Mouse (Mus musculus) fat pad, adult 2 months (tissue): Measurements from ENCODE around the gene Vstm2l.

ENCODE experiments used
- DNase-seq: peaks from one replicate; pipeline ENCODE4 v3.0.0-alpha.2; 2011; ENCODE audit warnings: low read depth, low spot score; ENCODE audit errors: extremely low read depth

Vstm2l gene

DNA sequence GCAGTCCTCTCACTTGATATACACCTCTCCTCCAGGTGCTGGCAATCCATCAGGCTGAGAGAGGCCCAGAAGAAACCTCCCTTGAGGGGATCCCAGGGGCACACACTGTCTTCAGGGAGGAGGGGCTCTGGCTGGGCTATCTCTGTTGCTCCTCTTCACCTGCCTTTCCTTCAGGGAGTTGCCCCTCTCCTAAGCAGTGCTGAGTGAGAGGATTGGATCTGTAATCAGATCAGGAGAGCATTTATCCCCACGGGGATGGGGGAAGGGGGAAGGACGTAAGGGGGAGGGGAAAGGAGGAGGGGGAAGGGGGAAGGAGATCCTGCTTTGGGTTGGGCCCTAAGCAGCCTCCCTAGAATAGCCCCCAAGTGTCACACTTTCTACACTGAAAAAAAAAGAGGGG, 13.4 kb downstream of the Vstm2l start:
- no peak for DNase-seq

DNA sequence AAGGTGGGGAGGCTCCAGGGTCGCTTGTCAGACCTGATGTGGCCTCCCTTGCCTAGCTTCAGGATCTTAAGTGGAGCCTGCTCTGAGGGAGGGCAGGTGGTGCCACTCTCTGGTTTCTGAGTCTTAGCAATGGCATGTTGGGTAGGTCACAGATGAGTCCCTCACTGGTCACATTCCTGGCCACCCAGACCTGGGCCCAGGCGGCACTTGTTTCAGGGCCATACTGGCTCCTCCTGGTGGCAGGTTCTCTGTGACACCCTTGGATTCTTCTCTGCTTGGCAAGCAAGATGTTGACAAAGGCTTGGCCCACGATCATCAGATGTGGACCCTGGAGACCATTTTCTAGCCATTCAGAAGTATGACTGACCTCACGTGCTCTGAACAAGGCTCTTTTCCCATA, 18.2 kb downstream of the Vstm2l start:
- no peak for DNase-seq

DNA sequence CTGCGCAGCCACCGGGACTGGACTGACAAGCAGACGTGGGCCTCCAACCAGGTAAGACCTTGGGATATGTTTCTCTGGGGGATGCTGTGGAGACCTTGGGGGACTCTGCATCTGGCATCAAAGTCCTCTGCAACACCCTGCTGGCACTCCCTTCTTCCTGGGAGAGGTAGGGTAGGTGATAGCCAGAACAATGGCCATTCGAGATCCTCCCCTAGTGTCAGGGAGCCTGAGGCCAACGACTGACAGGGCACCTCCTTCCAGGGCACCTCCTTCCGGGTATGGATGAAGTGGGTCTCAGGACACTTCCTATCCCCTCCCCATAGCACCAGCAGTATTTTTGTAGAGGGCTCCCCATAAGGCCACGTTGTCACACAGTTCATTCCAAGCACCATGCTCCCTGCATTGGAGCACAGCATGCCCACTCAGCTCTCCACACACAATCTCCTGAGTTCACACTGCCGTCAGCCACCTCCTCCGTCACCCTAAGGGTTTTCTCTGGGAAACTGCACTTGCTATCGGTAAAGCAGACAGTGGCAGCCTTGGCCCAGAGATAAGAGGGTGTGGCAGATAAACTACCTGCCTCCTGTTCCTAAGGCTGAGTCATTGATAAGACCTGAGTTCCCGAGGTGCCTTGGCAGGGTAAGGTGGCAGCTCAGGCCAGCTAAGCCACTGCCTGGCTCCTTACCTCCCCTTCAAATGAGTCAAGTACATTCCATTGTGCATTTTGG, 21.2 kb downstream of the Vstm2l start:
- DNase-seq: no peak

DNA sequence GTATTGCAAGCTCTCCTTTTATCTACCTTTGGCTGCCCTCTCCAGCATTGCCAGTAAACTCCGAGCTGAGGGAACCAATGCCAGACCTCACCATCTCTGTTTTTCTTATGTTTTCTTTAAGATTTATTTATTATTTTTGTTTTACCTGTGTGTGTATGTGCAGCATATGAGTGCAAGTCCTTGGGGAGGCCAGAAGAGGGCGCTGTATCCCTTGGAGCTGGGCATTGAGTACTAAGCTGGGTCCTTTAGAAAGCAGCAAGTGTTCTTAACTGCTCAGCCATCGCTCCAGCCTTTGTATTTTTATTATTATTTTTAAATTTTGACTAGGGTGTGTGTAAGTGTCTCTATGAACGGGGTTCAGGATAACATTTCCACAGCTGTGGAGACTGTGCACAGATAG, 22.2 kb downstream of the Vstm2l start:
- DNase-seq: no peak

DNA sequence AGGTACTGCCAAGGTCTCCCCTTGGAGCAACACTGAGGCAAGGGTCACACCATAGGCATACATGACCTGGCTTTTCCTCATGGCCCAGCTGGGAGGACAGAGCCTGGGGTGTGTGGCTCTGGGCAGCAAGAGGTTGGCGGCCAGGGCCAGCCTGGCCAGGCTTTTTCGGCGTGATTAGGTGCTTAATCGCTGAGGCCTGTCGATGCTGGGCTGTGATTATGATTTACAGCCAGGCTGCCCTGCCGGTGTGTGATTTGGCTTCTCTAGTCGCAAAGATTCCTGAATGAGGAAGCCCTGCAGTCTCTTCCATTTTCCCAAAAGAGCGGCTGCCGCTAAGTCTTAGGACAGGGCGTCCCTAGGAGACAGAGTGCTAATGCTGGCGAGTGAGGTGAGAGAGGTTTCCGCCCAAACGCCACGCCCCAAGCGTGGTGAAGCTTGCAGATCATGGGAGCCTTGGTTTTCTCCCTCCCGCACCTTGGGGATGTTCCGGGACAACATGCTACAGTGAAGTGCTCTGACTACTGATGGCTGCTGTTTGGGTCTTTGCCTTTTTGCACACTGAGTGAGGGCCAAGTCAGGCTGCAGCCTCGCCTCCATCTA, 26.2 kb downstream of the Vstm2l start:
- no peak for DNase-seq

DNA sequence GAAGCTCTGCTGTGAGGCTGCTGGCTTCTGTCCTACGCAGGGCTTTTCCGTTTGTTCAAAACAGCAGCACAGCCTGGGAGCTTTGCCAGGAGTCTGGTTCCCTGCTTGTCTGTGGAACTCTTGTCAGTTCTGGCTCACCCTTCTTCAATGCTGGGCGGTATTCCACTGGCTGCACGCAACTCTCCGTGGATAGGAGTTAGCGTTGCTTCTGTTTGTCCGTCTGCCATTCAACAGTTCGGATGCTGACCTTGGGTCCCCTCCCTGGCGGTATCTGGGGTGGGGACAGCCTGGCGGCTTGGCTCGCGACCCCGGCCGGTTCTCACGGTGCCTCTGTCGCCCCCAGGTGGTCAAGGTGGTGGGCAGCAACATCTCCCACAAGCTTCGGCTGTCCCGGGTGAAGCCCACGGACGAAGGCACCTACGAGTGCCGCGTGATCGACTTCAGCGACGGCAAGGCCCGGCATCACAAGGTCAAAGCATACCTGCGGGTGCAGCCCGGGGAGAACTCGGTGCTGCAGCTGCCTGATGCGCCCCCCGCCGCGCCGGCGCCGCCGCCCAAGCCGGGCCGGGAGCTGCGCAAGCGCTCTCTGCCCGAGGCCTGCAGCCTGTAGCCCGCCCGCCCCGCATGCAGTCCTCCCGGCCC, 29.2 kb downstream of the Vstm2l start:
- no peak for DNase-seq

DNA sequence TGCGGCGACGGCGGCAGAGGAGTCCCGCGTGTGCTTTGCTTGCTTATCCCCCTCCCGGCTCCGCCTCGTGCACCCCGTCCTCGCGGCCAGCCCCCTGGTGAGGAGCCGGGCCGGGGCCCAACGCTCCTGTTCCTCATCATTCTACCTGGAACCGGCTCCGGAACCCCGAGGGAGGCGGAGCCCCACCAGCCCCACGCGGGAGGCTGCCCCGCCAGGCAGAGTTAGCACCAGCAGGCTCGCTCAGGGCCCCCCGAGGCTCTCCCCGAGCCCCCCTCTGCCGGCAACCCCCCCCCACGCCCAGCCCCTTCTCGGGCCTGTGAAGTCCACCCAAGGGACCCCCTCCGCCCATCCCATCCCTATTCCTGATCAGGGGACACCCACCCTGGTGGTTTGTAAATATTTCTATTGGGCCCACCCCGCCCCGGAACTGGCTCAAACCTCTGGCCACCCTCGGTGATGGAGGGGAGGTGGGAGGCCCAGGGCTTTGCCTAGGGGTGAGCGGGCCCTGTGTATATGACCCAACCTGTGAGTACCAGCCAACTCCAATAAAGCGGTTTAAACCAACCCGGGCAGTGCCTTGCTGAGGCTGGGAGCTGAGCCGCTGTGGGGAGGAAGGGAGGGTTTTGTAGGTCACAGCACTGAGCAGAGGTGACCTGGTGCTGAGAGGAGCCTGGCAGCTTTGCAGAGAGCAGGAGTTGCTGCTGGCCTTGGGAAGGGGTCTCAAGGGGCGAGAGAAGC, 29.9 kb downstream of the Vstm2l start:
- DNase-seq: no peak

DNA sequence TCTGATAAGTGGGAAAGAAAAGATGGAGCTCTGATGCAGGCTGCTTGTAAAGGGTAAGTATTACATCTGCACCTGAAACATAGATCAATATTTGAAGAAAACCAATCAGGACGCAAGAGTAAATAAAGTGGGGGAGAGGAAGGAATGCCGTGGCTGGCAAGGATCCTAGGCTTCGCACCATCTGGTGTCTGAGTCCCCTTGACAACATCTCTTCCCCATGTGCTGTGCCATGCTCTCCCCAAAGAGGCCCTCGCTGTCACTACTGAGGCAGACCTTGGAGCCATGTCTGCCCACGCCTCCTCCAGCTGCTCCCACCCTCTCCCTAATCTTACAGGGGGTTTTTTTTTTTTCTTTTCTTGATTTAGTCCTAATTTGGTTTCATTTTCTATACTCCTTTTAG, 39.5 kb downstream of the Vstm2l start:
- DNase-seq: no peak

DNA sequence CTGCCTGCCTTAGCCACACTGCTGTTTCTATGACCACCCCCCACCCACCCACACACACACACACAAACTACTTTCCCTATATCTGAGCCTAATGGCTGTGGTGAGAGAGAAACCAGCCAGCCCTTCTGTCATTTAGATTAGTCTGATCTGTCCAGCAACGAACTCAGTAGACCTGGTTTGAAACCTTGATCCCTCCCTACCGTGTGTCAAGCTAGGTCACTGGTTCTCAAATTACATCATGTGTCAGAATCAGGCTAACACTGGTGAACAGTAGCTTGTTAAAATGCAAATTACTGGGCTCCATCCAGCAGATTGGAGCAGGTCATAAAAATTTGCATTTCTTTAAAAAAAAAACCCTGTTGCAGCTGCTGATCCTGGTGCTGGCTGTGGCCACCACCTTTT, 43.3 kb downstream of the Vstm2l start:
- DNase-seq: no peak

DNA sequence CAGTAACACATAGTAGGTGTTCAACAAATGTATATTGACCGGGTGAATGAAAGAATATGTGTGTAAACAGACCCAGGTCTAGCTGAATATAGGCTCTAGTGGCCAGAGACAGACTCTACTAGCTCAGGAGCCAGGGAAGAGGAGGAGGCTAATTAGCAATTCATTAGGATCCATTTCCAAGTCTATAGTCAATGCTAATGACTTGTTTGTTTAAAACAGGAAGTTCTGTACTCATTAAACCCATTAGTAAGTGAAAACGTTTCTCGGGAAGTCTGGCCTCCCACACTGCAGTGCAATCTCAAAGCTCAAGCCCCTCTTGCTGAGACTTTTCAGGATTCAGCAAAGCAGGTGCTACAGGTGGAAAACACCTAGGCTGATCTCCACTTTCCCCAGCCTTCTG, 53.4 kb downstream of the Vstm2l start:
- no peak for DNase-seq

DNA sequence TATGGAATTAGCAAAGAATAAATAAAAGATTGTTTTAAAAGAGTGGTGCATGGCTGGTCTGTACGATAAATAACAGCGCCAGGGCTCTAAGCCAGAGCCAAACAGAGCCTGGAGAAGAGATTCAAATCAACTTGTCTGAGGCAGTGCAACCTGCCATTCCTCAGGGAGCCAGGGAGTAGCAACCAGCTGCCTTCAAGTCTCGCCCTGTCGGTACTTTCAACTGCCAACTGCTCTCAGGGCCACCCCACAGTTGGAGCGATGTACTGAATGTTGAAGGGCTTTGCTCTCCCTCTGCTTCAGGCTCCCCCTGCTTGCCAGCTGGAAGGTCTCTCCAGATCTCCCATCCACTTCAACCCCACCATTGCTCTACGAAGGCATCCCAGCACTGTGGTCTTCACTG, 55.7 kb downstream of the Vstm2l start:
- DNase-seq: no peak

DNA sequence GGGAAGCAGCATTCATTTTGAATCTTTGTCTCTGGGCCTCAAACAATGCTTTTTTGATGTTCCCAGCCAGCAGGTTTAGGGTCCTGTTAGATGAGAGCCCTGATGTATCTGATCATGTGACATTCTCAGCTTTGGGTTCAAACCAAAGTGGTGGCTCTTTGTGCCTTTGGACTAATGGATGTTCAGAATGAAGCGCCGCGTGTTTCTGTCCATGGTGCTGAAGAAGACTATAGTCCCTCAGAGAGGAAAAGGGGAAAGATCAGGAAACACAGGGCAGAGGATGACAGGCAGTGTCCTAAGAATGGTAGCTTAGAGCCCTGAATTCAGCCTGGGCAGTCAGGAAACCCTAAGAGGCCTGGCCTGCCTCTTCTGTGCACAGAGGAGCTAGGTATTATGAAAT, 56.2 kb downstream of the Vstm2l start:
- DNase-seq: no peak

DNA sequence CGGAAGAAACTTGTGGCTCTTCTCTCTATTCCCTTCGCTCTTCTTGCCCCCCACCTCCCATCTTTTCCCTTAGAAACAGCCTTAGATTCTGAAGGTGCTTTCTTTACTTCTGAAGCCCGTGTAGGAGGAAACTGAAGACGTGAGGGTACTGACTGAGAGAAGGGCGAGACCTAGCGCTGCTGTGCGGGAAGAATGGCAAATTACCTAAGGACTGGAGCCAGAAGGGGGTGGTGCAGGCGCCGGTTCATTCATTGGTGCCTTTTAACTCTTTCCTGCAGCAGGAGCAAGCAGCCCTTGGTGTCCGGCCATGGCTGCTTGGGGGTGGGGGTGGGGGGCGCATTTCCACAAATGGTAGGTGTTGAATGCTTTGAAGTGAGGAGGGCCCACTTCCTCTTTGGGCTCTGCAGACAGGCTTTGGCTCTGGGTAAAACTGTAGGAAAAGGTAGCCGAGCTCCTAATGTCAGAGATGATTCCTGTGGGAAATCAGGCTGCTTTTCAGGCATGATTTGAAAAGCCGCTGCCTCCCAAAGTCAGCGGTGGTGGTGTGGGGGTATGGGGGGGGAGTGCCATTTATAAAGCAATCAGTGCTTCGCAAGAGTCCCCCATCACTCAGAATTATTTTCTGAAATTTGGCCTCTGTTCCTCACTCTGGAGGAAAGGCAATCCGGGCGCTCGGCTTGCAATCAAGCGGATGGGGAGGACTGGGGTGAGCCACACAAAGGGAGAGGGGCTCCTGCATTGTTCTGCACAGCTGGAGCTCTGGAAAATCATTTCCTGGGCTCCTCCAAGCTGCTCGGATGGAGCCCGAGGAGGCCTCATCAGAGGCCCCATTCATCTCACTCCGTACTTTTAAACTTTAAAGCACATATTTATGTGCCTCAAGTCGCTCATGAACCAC, 60.4 kb downstream of the Vstm2l start:
- no peak for DNase-seq

DNA sequence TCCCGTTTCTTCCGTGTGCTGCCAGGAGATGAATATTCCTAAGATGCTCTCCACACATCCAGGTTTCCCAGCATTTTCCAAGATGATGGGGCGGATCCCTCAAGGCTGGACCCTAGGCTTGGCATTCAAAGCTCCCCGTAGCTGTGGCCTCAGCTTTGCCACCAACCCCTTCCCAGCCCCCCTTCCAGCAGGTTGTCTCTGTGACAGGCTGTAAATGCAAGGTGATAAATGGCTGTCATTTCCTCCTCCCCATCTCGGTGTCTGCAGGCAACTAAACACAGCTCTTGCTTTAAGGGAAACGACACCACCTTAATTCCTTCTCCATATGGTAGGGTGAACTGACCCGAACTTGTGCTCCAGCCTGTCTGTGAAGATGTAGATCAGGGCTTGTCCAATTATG, 61.1 kb downstream of the Vstm2l start:
- DNase-seq: no peak

DNA sequence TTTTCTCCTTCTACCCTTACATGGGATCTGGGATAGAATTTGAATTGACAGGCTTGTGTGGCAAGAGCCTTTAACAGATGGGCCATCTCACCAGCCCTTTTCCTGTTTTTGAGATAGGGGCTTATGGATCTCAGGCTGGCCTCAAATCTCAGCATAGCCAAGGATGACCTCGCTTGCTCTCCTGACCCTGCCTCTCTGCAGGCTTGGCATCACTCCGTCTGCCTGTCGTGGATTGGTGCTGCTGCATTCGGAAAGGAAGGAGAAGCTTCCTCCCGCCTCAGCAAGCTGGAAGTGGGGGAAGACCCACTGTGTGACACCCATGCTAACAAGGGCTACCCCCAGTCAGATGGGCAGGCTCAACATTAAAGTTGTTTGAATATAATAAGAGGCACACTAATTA, 64.8 kb downstream of the Vstm2l start:
- no peak for DNase-seq

DNA sequence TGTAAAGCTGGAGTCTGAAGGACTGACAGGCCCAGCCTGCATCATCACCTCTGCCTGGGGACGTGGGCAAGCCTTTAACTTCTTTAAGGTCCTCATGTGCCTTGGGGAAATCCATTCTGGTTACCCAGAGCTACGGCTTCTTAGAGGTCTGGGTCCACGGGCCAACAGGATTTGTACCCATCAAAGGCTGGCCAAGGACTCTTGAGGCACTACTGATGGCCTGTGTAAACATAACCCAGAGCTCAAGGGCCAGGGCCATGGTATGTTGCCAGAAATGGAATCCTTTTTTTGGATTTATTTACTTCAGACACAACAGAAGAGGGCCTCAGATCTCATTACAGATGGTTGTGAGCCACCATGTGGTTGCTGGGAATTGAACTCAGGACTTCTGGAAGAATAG, 68.3 kb downstream of the Vstm2l start:
- no peak for DNase-seq

DNA sequence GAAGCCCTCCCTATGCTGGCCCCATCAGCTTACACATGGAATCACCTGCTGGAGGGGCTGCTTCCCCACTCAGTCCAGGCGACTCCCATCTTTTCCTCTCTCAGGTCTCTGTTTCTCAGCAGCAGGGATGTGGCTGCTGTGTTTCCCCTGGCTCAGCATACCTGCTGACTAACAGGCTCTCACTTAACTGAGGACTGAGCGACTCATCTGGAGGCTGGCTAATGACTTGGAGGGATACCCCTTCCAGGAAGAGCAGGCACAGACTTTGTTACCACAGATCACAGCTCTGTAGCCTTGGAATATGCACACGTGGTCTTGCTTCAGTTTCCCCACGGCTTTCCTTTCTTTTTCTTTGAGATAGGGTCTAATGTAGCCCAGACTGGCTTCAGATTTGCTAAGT, 68.8 kb downstream of the Vstm2l start:
- DNase-seq: no peak

DNA sequence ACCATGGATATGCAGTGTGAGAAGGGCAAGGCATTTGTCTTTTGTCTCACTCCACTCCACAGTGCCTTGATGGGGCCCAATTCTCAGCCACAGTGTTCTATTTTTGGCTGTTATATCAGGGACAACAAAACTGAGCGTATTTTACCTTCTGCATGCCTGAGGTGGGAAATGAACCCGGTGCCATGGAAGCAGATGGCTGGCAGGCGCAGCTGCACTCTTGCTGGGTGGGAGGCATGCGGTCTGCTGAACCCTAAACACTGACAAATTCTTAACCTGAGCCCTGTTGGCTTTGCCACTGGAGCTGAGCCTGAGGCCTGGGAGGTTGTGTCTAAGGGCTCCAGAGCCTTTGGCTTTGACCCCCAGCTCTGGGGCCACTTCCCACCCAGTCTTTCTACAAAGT, 71.2 kb downstream of the Vstm2l start:
- DNase-seq: no peak

DNA sequence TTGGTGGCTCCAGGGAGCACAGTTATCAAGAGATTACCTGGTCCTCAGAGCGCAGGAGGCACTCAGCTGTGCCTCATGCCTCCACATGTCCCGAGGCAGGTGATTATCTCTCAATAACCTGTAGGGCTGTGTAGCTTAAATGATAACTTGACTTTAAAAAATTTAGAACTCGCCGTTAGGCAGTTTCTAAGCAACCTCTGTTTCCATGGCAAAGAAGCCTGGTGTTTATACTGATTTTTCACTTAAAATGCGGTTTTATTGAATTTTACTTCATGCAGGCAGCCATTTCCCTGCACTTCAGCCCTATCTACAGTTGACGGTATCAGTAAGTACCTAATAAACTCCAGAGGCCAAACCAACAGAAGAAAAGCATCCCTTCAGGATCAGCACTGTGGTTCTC, 71.8 kb downstream of the Vstm2l start:
- no peak for DNase-seq

DNA sequence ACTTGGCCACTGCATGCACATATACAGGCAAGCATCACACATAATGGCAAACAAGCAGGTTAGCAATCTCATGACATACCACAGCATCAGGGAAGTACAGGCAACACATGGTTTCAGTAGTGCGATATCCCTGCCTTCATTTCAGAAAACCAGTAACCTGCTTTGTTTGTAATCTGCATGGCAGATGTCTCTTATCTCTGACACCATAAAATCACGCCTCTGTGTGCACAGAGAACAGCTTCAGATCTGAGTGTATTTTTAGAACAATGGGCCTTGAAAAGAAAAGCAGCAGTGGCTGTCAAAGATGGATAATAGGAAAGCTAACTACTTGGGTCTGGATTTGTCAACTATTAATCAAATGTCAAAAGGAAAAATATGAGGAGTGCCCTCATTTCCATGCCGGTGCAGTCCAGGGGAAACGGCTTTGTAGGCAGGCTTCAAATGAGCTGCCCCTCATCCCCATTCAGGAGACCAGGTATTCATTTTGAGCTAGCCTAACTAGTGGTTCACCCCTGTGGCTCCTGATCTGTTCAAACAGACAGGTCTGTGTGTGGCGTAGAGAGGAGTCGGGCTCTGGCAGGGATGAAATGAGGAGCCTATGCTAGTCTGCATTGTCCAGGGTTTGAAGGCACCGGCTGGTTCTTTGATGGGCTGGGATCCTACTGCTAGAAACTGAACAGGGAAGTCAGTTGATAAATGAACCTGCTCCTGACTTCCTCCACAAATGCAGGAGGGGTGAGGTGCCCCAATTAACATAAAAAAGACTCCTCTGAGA, 74.2 kb downstream of the Vstm2l start:
- no peak for DNase-seq
